Comparison of ENCODE assay signal across 8 mouse cellular contexts in genomic region chr11:22981543-22981950, GRCm38 (mm10). TPM values are rescaled to one million over a fixed set of nuclear protein-coding genes. Genes with fewer than 3 reads are reported as not detected.
A peak's percentile ranks its signal among the peaks of the same experiment; 100 is the strongest.
DNase-seq lines count a peak whose midpoint lies in the region; ATAC-seq and TF ChIP-seq lines count a peak whose summit lies in the region.

No protein-coding gene starts in this region.

- 5% methylated on average over 12 of the region's 12 CpGs for WGBS in forebrain, embryonic 10.5 days
- WGBS in limb, embryonic 11.5 days: 4% methylated on average over 12 of the region's 12 CpGs
- 5% methylated on average over 12 of the region's 12 CpGs for whole genome bisulfite sequencing in neural tube, embryonic 12.5 days

- dilution Hi-C loops in CH12.LX (cut with MboI; ENCODE audit: extremely low pct_ligation_motif_present, extremely low pct_unique_long_range_greater_than_20kb, low sequenced_read_pairs): no loop called here

- no peak for DNase-seq in gastrocnemius, adult 2 months
- DNase-seq in gastrocnemius, adult 18-20 months (ENCODE audit: low spot score): no peak
- DNase-seq in CH12.LX (ENCODE audit: extremely low read depth): no peak
- DNase-seq in forebrain, embryonic 10.5 days (ENCODE audit: extremely low spot score, low spot score): no peak
- no peak for DNase-seq in limb, embryonic 11.5 days (ENCODE audit: low spot score)
- DNase-seq in urinary bladder, postnatal 25 days (ENCODE audit: low spot score): no peak
- no peak for DNase-seq in urinary bladder, adult 18-20 months (ENCODE audit: low spot score in 2 of 2)

- H3K79me2 ChIP-seq in CH12.LX (replicated peaks; ENCODE audit: control insufficient read depth, extremely low read depth, insufficient read depth, poor library complexity, severe bottlenecking): peaks cover 21% of the 10 kb centered on the region

- H3K9ac ChIP-seq in CH12.LX (ENCODE audit: insufficient read depth, low read depth): peak overlapping the region; percentile 78
- peak overlapping the region; percentile 75 for H3K9ac ChIP-seq in limb, embryonic 11.5 days (ENCODE audit: low read length)
- H3K9ac ChIP-seq in neural tube, embryonic 12.5 days: peak overlapping the region; percentile 73

- ATAC-seq in limb, embryonic 11.5 days (ENCODE audit: insufficient number of reproducible peaks, low FRiP score, low TSS enrichment, low read depth): peak; percentile 40; the same call in 1 of the 2 replicates
- ATAC-seq in neural tube, embryonic 12.5 days (ENCODE audit: low FRiP score, low read depth): peak; percentile 52

- peak overlapping the region; percentile 96 for H3K4me3 ChIP-seq in gastrocnemius, adult 2 months
- H3K4me3 ChIP-seq in CH12.LX (replicated peaks in 1 of 3; ENCODE audit: low read depth in 2 of 3, low read length in 2 of 3, poor library complexity in 1 of 3): peak overlapping the region; percentile 53 to 92 (median 68)
- H3K4me3 ChIP-seq in forebrain, embryonic 10.5 days: peak overlapping the region; percentile 80
- peak overlapping the region; percentile 66 for H3K4me3 ChIP-seq in limb, embryonic 11.5 days (ENCODE audit: low read depth, low read length)
- H3K4me3 ChIP-seq in neural tube, embryonic 12.5 days: peak overlapping the region; percentile 69

- peak overlapping the region; percentile 94 for H3K4me2 ChIP-seq in CH12.LX (ENCODE audit: insufficient read depth, low read depth, poor library complexity, severe bottlenecking)
- peak overlapping the region; percentile 61 for H3K4me2 ChIP-seq in limb, embryonic 11.5 days (ENCODE audit: low read depth, severe bottlenecking)
- H3K4me2 ChIP-seq in neural tube, embryonic 12.5 days (replicated peaks): peak overlapping the region; percentile 85

- TF ChIP-seq CTCF in gastrocnemius, adult 2 months (IDR thresholded peaks at IDR 0.05): no peak
- TF ChIP-seq CTCF in CH12.LX (conservative IDR thresholded peaks at IDR 0.05 in 1 of 2, IDR thresholded peaks at IDR 0.05 in 1 of 2; ENCODE audit: low read depth in 2 of 2, low read length in 2 of 2): no peak

- TF ChIP-seq EP300 in CH12.LX (IDR thresholded peaks at IDR 0.05; ENCODE audit: low read length): no peak

- no peak for TF ChIP-seq POLR2A in CH12.LX (IDR thresholded peaks at IDR 0.05; ENCODE audit: low read depth, low read length)

- H3K27ac ChIP-seq in gastrocnemius, adult 2 months: peak overlapping the region; percentile 95
- H3K27ac ChIP-seq in CH12.LX (ENCODE audit: insufficient read depth, low read depth): peak overlapping the region; percentile 74
- H3K27ac ChIP-seq in forebrain, embryonic 10.5 days: peak overlapping the region; percentile 94
- H3K27ac ChIP-seq in limb, embryonic 11.5 days (replicated peaks; ENCODE audit: low read depth, low read length): peak overlapping the region; percentile 92; the same call in 1 of the 2 replicates
- H3K27ac ChIP-seq in neural tube, embryonic 12.5 days: peak overlapping the region; percentile 85; the same call in 1 of the 2 replicates

- peaks cover 3 to 26% of the 10 kb centered on the region in 2 experiments for H3K36me3 ChIP-seq in CH12.LX (replicated peaks in 1 of 2; ENCODE audit: control insufficient read depth in 1 of 2, insufficient read depth in 1 of 2, low read length in 1 of 2)
- peaks cover 25% of the 10 kb centered on the region for H3K36me3 ChIP-seq in forebrain, embryonic 10.5 days (replicated peaks)
- no peaks in the 10 kb centered on the region for H3K36me3 ChIP-seq in limb, embryonic 11.5 days (ENCODE audit: control insufficient read depth, insufficient read depth, low read length)
- peaks cover 10% of the 10 kb centered on the region; the same call in 1 of the 2 replicates for H3K36me3 ChIP-seq in neural tube, embryonic 12.5 days

- intact Hi-C loops in gastrocnemius, adult 2 months (cut with DNase I): loop anchor here (10.0 kb wide), 1 partner anchor 513 kb away; the partner anchor contains the start of gene Ahsa2

- H3K27me3 ChIP-seq in CH12.LX (replicated peaks): no peaks in the 10 kb centered on the region
- no peaks in the 10 kb centered on the region for H3K27me3 ChIP-seq in forebrain, embryonic 10.5 days (ENCODE audit: poor library complexity, severe bottlenecking)
- H3K27me3 ChIP-seq in limb, embryonic 11.5 days (ENCODE audit: control insufficient read depth, insufficient read depth, low read length): no peaks in the 10 kb centered on the region
- H3K27me3 ChIP-seq in neural tube, embryonic 12.5 days (replicated peaks): no peaks in the 10 kb centered on the region

- in situ Hi-C loops in CH12.LX (cut with MboI; ENCODE audit: low pct_ligation_motif_present, low pct_unique_long_range_greater_than_20kb, low sequenced_read_pairs): no loop called here

- no peaks in the 10 kb centered on the region for H3K9me3 ChIP-seq in CH12.LX (replicated peaks; ENCODE audit: low read length)
- no peaks in the 10 kb centered on the region for H3K9me3 ChIP-seq in forebrain, embryonic 10.5 days
- H3K9me3 ChIP-seq in limb, embryonic 11.5 days (ENCODE audit: control insufficient read depth, low read length): no peaks in the 10 kb centered on the region
- no peaks in the 10 kb centered on the region for H3K9me3 ChIP-seq in neural tube, embryonic 12.5 days

- no peak for TF ChIP-seq RAD21 in CH12.LX (IDR thresholded peaks at IDR 0.05; ENCODE audit: low read depth, low read length)

- H3K4me1 ChIP-seq in CH12.LX (ENCODE audit: control insufficient read depth in 1 of 2, insufficient read depth in 2 of 2): peaks cover 10 to 45% of the 10 kb centered on the region in 2 experiments
- H3K4me1 ChIP-seq in forebrain, embryonic 10.5 days: peaks cover 31% of the 10 kb centered on the region
- H3K4me1 ChIP-seq in limb, embryonic 11.5 days (ENCODE audit: control insufficient read depth, insufficient read depth, low read length): peaks cover 6% of the 10 kb centered on the region
- H3K4me1 ChIP-seq in neural tube, embryonic 12.5 days: peaks cover 15% of the 10 kb centered on the region

TF ChIP-seq in CH12.LX, 34 proteins besides CTCF, POLR2A, EP300 and RAD21 (continues in another document):
- TF ChIP-seq POLR2AphosphoS2 (IDR thresholded peaks at IDR 0.05; ENCODE audit: low read depth, low read length) (no peak), ETS1 (conservative IDR thresholded peaks at IDR 0.05; ENCODE audit: low read depth, low read length) (0 out of 2 replicates have a peak, but pooled peaks have one; percentile 4), ZMIZ1 (IDR thresholded peaks at IDR 0.05; ENCODE audit: low read depth, low read length) (no peak), MYC (IDR thresholded peaks at IDR 0.05; ENCODE audit: low read depth, low read length) (0 out of 2 replicates have a peak, but pooled peaks have one; percentile 41), CHD1 (IDR thresholded peaks at IDR 0.05; ENCODE audit: low read depth, low read length) (peak; percentile 52; the same call in 1 of the 2 replicates), MAX (IDR thresholded peaks at IDR 0.05; ENCODE audit: low read length) (peak; percentile 38)

RNA-seq across cellular contexts. Expression of gene Gm28048, which starts 0.3 kb away (rescaled TPM):
- 1 to 10 TPM; 1.8 to 2.1 TPM for total RNA-seq in gastrocnemius, adult 2 months (2021)
- total RNA-seq in gastrocnemius, adult 18-20 months (2021): 1 to 10 TPM; 1.7 to 2.3 TPM
- total RNA-seq in CH12.LX (2012; rRNA removed) (30.8 and 32.6 TPM in 2 replicates), CH12.LX (2014; rRNA removed) (93.3 and 101 TPM in 2 replicates)
- 47.3 and 59.5 TPM in 2 replicates for polyA plus RNA-seq in CH12.LX (2012; ENCODE audit: insufficient read length, low read depth)
- 4.3 and 4.4 TPM in 2 replicates for polyA plus RNA-seq in forebrain, embryonic 10.5 days (2016; fragmentation: Nextera tagmentation; extraction: Ambion mirVana)
- 5.2 and 6.9 TPM in 2 replicates for polyA plus RNA-seq in limb, embryonic 11.5 days (2014; fragmentation: Nextera tagmentation; extraction: Ambion mirVana)
- polyA plus RNA-seq in neural tube, embryonic 12.5 days (2016; fragmentation: Nextera tagmentation; extraction: Ambion mirVana): 5.6 and 6.2 TPM in 2 replicates

RNA-seq across cellular contexts. Expression of gene Commd1, which starts 0.6 kb away (rescaled TPM):
- total RNA-seq in gastrocnemius, adult 2 months (2021): 100 to 1,000 TPM in 1 of 2 experiments, 10 to 100 TPM in 1; 89.3 to 105 TPM
- 100 to 1,000 TPM in 1 of 2 experiments, 10 to 100 TPM in 1; 93.4 to 109 TPM for total RNA-seq in gastrocnemius, adult 18-20 months (2021)
- total RNA-seq in CH12.LX (2012; rRNA removed) (109 and 127 TPM in 2 replicates), CH12.LX (2014; rRNA removed) (163 and 192 TPM in 2 replicates)
- polyA plus RNA-seq in CH12.LX (2012; ENCODE audit: insufficient read length, low read depth): 113 and 137 TPM in 2 replicates
- 385 and 388 TPM in 2 replicates for polyA plus RNA-seq in forebrain, embryonic 10.5 days (2016; fragmentation: Nextera tagmentation; extraction: Ambion mirVana)
- polyA plus RNA-seq in limb, embryonic 11.5 days (2014; fragmentation: Nextera tagmentation; extraction: Ambion mirVana): 405 and 417 TPM in 2 replicates
- polyA plus RNA-seq in neural tube, embryonic 12.5 days (2016; fragmentation: Nextera tagmentation; extraction: Ambion mirVana): 302 and 325 TPM in 2 replicates

RNA-seq across cellular contexts. Expression of gene Cct4, which starts 8.8 kb away (rescaled TPM):
- 100 to 1,000 TPM in 1 of 2 experiments, 10 to 100 TPM in 1; 99.6 to 110 TPM for total RNA-seq in gastrocnemius, adult 2 months (2021)
- 100 to 1,000 TPM; 104 to 105 TPM for total RNA-seq in gastrocnemius, adult 18-20 months (2021)
- 475 and 482 TPM in 2 replicates for total RNA-seq in CH12.LX (2012; rRNA removed)
- total RNA-seq in CH12.LX (2014; rRNA removed): 874 and 992 TPM in 2 replicates
- polyA plus RNA-seq in CH12.LX (2012; ENCODE audit: insufficient read length, low read depth): 512 and 569 TPM in 2 replicates
- polyA plus RNA-seq in forebrain, embryonic 10.5 days (2016; fragmentation: Nextera tagmentation; extraction: Ambion mirVana): 422 and 434 TPM in 2 replicates
- 409 and 417 TPM in 2 replicates for polyA plus RNA-seq in limb, embryonic 11.5 days (2014; fragmentation: Nextera tagmentation; extraction: Ambion mirVana)
- polyA plus RNA-seq in neural tube, embryonic 12.5 days (2016; fragmentation: Nextera tagmentation; extraction: Ambion mirVana): 346 and 347 TPM in 2 replicates

RNA-seq across cellular contexts. Expression of gene Zrsr1, which starts 9.7 kb away (rescaled TPM):
- total RNA-seq in gastrocnemius, adult 2 months (2021): 10 to 100 TPM; 20.7 to 20.9 TPM
- 10 to 100 TPM; 21.1 to 25.0 TPM for total RNA-seq in gastrocnemius, adult 18-20 months (2021)
- total RNA-seq in CH12.LX (2012; rRNA removed) (4.0 and 4.4 TPM in 2 replicates), CH12.LX (2014; rRNA removed) (4.7 and 4.8 TPM in 2 replicates)
- 9.3 and 12.9 TPM in 2 replicates for polyA plus RNA-seq in CH12.LX (2012; ENCODE audit: insufficient read length, low read depth)
- 2.4 and 2.8 TPM in 2 replicates for polyA plus RNA-seq in forebrain, embryonic 10.5 days (2016; fragmentation: Nextera tagmentation; extraction: Ambion mirVana)
- polyA plus RNA-seq in limb, embryonic 11.5 days (2014; fragmentation: Nextera tagmentation; extraction: Ambion mirVana): 2.7 and 4.0 TPM in 2 replicates
- polyA plus RNA-seq in neural tube, embryonic 12.5 days (2016; fragmentation: Nextera tagmentation; extraction: Ambion mirVana): 4.6 and 6.3 TPM in 2 replicates

RNA-seq across cellular contexts. Expression of gene Fam161a, which starts 25.8 kb away (rescaled TPM):
- total RNA-seq in gastrocnemius, adult 2 months (2021): 1 to 10 TPM; 1.9 to 3.0 TPM
- 1 to 10 TPM; 4.2 to 5.1 TPM for total RNA-seq in gastrocnemius, adult 18-20 months (2021)
- total RNA-seq in CH12.LX (2012; rRNA removed) (1.5 and 2.0 TPM in 2 replicates), CH12.LX (2014; rRNA removed) (0.69 and 1.4 TPM in 2 replicates)
- polyA plus RNA-seq in CH12.LX (2012; ENCODE audit: insufficient read length, low read depth): 1.3 and 2.0 TPM in 2 replicates
- 1.8 and 2.2 TPM in 2 replicates for polyA plus RNA-seq in forebrain, embryonic 10.5 days (2016; fragmentation: Nextera tagmentation; extraction: Ambion mirVana)
- polyA plus RNA-seq in limb, embryonic 11.5 days (2014; fragmentation: Nextera tagmentation; extraction: Ambion mirVana): 1.6 and 2.5 TPM in 2 replicates
- polyA plus RNA-seq in neural tube, embryonic 12.5 days (2016; fragmentation: Nextera tagmentation; extraction: Ambion mirVana): 3.3 and 4.8 TPM in 2 replicates
